Mouse (Mus musculus): ENCODE results near the gene Sry. TPM values are rescaled to one million over a fixed set of nuclear protein-coding genes. Genes with fewer than 3 reads are reported as not detected.

Gene Sry
- polyA plus RNA-seq (2012; ENCODE audit: insufficient read depth, insufficient read length, low replicate concordance, missing spikeins) = not detected in 2 replicates

- Histone ChIP-seq H3K27ac (ENCODE audit: insufficient read depth, low read depth, low read length) (no peak within 1 kb of the TSS), H3K4me3 (ENCODE audit: insufficient read depth, low read depth, low read length) (no peak within 1 kb of the TSS), H3K4me1 (ENCODE audit: control insufficient read depth, insufficient read depth, low read length) (no peaks in the 10 kb centered on the region)
- no peak for TF ChIP-seq POLR2A (IDR thresholded peaks at IDR 0.05; ENCODE audit: insufficient read depth, low read depth, low read length)
- TF ChIP-seq CTCF (IDR thresholded peaks at IDR 0.05; ENCODE audit: insufficient read depth, low read depth, low read length) = no peak
- WGBS = 50% methylated on average over 2 of the region's 2 CpGs
Measured at GRCm38 (mm10) chrY:2663558-2663957, at the start of gene Sry. Gene Sry (minus strand): TSS chrY:2663658.

Other genes with a start within 250 kb of the Sry start
- not detected in 2 replicates for gene H2al2c, start 64.6 kb downstream of the Sry start, polyA plus RNA-seq (2012; ENCODE audit: insufficient read depth, insufficient read length, low replicate concordance, missing spikeins)
- not detected in 2 replicates for gene H2al2b, start 57.0 kb upstream of the Sry start, polyA plus RNA-seq (2012; ENCODE audit: insufficient read depth, insufficient read length, low replicate concordance, missing spikeins)
- gene Gm4064, start 132.5 kb upstream of the Sry start, polyA plus RNA-seq (2012; ENCODE audit: insufficient read depth, insufficient read length, low replicate concordance, missing spikeins) = not detected in 2 replicates
- not detected in 2 replicates for gene Rbmy, start 167.0 kb upstream of the Sry start, polyA plus RNA-seq (2012; ENCODE audit: insufficient read depth, insufficient read length, low replicate concordance, missing spikeins)
- gene Gm10256, start 167.0 kb upstream of the Sry start, polyA plus RNA-seq (2012; ENCODE audit: insufficient read depth, insufficient read length, low replicate concordance, missing spikeins) = not detected in 2 replicates
- not detected in 2 replicates for gene Gm10352, start 237.3 kb upstream of the Sry start, polyA plus RNA-seq (2012; ENCODE audit: insufficient read depth, insufficient read length, low replicate concordance, missing spikeins)

Measured in olfactory bulb, adult 2 months (tissue).